Mouse (Mus musculus) heart, embryonic 16.5 days (tissue): ENCODE results near the gene Zbtb1. TPM values are rescaled to one million over a fixed set of nuclear protein-coding genes. Genes with fewer than 3 reads are reported as not detected.
"Not testable (repeated sequence)": the region's sequence is repeated elsewhere in the genome, so short reads cannot be mapped to it uniquely, and the experiment has no call there.

Experiments
- ATAC-seq: fragments of 200-750 bp; cut with Nextera tagmentation; replicated peaks from 2 replicates; pipeline ENCODE4 v1.8.0; 2017; ENCODE audit warnings: moderate number of reproducible peaks; ENCODE audit not compliant: insufficient read depth, low FRiP score; ENCODE audit errors: extremely low read depth
- H3K27ac ChIP-seq: fragments of 300-500 bp; sonication (generic); 2 replicates; pipeline ENCODE4 v1.5.1; 2014; ENCODE audit warnings: mild to moderate bottlenecking, low read length, control low read depth, moderate library complexity
- H3K27me3 ChIP-seq: fragments of 300-500 bp; sonication (generic); 2 replicates; pipeline ENCODE4 v1.6.1; 2014; ENCODE audit warnings: low read length, mixed read lengths; ENCODE audit not compliant: control insufficient read depth, insufficient read depth
- H3K36me3 ChIP-seq: fragments of 300-500 bp; sonication (generic); 2 replicates; pipeline ENCODE4 v1.6.1; 2014; ENCODE audit not compliant: control insufficient read depth, insufficient read depth
- H3K4me1 ChIP-seq: fragments of 300-500 bp; sonication (generic); 2 replicates; pipeline ENCODE4 v1.6.1; 2014; ENCODE audit warnings: low read length, mixed read lengths; ENCODE audit not compliant: control insufficient read depth, insufficient read depth
- H3K4me2 ChIP-seq: fragments of 300-500 bp; sonication (generic); 2 replicates; pipeline ENCODE4 v1.6.1; 2014; ENCODE audit warnings: low read depth, mild to moderate bottlenecking, control low read depth, low read length
- H3K4me3 ChIP-seq: fragments of 300-500 bp; sonication (generic); 2 replicates; pipeline ENCODE4 v1.5.1; 2014; ENCODE audit warnings: mild to moderate bottlenecking, control low read depth, low read length
- H3K9ac ChIP-seq: fragments of 300-500 bp; sonication (generic); 2 replicates; pipeline ENCODE4 v1.6.1; 2014; ENCODE audit warnings: low read length, control low read depth
- H3K9me3 ChIP-seq: fragments of 300-500 bp; sonication (generic); replicated peaks from 2 replicates; pipeline ENCODE4 v1.6.1; 2016; ENCODE audit warnings: low read length; ENCODE audit not compliant: control insufficient read depth
- WGBS: fragments of 180-500 bp; shearing (Covaris S2); extraction: QIAGEN DNeasy Blood & Tissue Kit; methylation state at CpG from one replicate; pipeline ENCODE4 v1.1.7; 2014; 5-methylcytosine and 5-hydroxymethylcytosine counted together
- polyA plus RNA-seq: library from polyadenylated mRNA; unstranded; fragments of >200 nt; fragmentation: Nextera tagmentation; extraction: Ambion mirVana; gene quantifications from 2 replicates; pipeline ENCODE4 v1.2.1, GENCODE M21; 2015

Gene Zbtb1
- polyA plus RNA-seq, 1 experiment from 2014 or later: 7.5 TPM

DNA sequence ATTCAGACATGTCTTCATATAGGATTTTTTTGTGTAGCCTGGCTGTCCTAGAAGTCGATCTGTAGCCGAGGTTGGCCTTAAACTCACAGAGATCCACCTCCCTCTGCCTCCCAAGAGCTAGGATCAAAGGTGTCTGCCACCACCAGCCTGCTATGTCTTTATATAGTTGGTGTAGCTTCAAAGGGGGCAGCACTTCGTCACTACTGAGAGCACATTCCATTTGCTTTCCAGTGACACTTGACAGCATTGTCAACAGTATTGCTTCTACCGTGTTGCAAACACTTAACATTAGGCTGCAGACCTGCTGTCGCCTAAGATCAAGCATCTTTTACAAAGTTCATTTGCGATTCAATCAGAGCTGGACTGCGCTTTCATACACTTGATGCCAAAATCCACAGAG lies 64.0 kb downstream of the Zbtb1 start:
- Histone ChIP-seq H3K9me3 (no peaks in the 10 kb centered on the region), H3K4me1 (peaks cover 16% of the 10 kb centered on the region), H3K4me3 (peak overlapping the region; percentile 17; the same call in 1 of the 2 replicates), H3K9ac (no peak overlapping the region), H3K36me3 (no peaks in the 10 kb centered on the region), H3K4me2 (peak overlapping the region; percentile 77), H3K27ac (no peak overlapping the region), H3K27me3 (no peaks in the 10 kb centered on the region)
- WGBS: 24% methylated on average over 7 of the region's 7 CpGs
- ATAC-seq: peak; percentile 52; the same call in 1 of the 2 replicates

DNA sequence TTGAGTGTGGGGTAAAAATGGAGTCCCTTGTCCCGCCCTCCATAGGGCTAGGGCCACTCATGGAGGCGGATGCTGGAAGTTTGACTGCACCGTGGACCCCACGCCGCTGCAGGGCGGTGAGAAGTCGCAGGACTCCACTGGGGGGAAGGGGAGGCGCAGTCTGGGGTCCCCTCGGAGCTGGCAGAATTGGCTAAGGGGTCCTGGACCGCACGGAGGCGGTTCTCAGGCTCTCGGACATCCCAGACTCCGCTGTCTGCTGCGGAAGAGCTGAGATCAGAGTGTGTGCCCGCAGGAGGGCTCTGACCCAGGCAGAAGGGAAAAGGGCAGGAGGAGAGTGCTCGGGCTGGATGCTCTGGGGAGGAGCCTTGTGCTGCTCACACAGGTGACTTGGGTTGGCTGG lies 65.0 kb downstream of the Zbtb1 start:
- H3K4me1 ChIP-seq: peaks cover 16% of the 10 kb centered on the region
- peak overlapping the region; percentile 62 for H3K9ac ChIP-seq
- no peaks in the 10 kb centered on the region for H3K9me3 ChIP-seq
- no peak overlapping the region for H3K27ac ChIP-seq
- H3K4me2 ChIP-seq: peak overlapping the region; percentile 77
- 5% methylated on average over 17 of the region's 17 CpGs for WGBS
- H3K36me3 ChIP-seq: no peaks in the 10 kb centered on the region
- no peak for ATAC-seq
- H3K27me3 ChIP-seq: no peaks in the 10 kb centered on the region
- peak overlapping the region; percentile 53 for H3K4me3 ChIP-seq

DNA sequence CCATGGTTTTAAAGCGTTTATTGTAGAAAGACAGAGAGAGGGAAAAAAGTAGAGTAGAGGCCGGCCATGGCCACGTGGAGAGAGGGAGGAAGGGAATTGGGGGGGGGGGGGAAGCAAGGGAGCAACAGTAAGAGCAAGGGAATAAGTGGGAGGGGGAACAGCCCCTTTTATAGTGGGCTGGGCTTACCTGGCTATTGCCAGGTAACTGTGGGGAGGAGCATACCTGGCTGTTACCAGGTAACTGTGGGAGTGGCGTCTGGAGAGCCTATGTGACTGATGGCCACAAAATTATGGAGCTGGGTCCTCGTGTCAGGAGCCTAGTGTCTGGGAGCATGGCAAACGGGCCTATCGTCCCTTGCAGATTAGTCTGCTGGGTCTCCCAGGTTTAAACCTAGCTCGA lies 65.5 kb downstream of the Zbtb1 start:
- Histone ChIP-seq H3K4me3 (no peak overlapping the region), H3K9ac (no peak overlapping the region)
- 50% methylated on average over 8 of the region's 8 CpGs for WGBS

DNA sequence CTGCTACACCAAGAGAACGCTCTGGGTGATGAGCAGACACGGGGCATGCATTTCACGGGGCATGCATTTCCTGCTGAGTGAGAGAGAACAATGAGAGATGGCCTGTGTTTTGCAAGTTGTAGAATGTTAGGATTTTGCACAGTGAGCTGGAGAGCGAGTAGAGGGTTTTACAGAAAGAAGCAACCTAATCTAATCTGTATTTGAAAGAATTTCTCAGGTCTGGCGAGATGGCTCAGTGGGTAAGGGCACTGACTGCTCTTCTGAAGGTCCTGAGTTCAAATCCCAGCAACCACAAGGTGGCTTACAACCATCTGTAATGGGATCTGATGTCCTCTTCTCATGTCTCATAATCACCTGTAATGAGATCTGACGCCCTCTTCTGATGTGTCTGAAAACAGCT lies 73.4 kb downstream of the Zbtb1 start:
- not testable (repeated sequence) for H3K4me2 ChIP-seq, H3K9ac ChIP-seq, H3K4me3 ChIP-seq, H3K27me3 ChIP-seq, ATAC-seq, H3K36me3 ChIP-seq, H3K27ac ChIP-seq, H3K9me3 ChIP-seq, H3K4me1 ChIP-seq
- 73% methylated on average over 6 of the region's 6 CpGs for WGBS

More for the DNA sequence above, 65.5 kb downstream of the Zbtb1 start:
- H3K9me3 ChIP-seq: no peaks in the 10 kb centered on the region
- peak overlapping the region; percentile 77 for H3K4me2 ChIP-seq
- H3K4me1 ChIP-seq: peaks cover 16% of the 10 kb centered on the region
- no peak for ATAC-seq
- H3K27ac ChIP-seq: no peak overlapping the region
- no peaks in the 10 kb centered on the region for H3K27me3 ChIP-seq
- H3K36me3 ChIP-seq: no peaks in the 10 kb centered on the region

DNA sequence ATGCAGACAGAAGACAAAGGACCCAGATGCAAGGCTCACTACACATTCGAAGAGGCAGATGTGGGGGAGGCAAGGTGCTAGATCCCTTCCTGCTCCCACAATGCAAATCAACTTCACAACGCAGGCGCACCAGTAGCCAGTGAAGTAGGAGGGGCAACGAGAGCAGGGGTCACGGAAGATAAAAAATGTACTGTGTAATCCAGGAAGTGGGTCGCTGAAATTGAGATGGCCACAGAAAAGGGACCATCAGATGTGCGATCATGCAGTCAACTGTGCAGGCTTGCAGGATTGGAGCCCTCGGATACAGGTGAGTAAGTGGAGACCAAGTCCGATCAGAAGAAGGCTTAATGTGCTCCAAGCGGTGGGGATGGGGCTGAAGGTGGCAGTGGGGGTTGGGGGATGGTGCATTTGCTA lies 74.3 kb downstream of the Zbtb1 start:
- peak overlapping the region; percentile 15; the same call in 1 of the 2 replicates for H3K4me2 ChIP-seq

DNA sequence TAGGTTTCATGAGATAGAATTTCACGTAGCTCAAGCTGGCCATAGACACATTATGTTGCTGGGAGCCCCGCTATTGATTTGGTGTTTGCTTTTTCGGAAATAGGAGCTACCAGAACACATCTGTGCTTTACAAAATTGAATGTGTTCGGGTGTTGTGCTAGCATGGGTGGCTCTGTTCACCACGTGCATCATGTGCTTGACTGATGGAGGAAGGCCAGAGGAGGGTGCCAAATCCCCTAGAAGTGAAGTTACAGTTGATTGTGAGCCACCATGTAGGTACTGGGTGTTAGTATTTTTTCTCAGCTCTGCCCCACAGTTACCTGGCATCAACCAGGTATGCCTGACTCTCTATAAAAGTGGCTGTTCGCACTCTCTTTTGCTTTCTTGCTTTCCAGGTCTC lies 74.8 kb downstream of the Zbtb1 start:
- Histone ChIP-seq H3K4me2 (peak overlapping the region; percentile 12; the same call in 1 of the 2 replicates), H3K27me3 (no peaks in the 10 kb centered on the region), H3K9me3 (no peaks in the 10 kb centered on the region), H3K4me3 (peak overlapping the region; percentile 24; the same call in 1 of the 2 replicates), H3K36me3 (no peaks in the 10 kb centered on the region), H3K9ac (no peak overlapping the region), H3K27ac (no peak overlapping the region), H3K4me1 (peaks cover 9% of the 10 kb centered on the region)
- WGBS: 78% methylated on average over 6 of the region's 6 CpGs
- no peak for ATAC-seq

More for the DNA sequence above, 74.3 kb downstream of the Zbtb1 start:
- Histone ChIP-seq H3K36me3 (no peaks in the 10 kb centered on the region), H3K9me3 (no peaks in the 10 kb centered on the region), H3K9ac (no peak overlapping the region), H3K27ac (no peak overlapping the region), H3K4me1 (peaks cover 9% of the 10 kb centered on the region), H3K4me3 (peak overlapping the region; percentile 24), H3K27me3 (no peaks in the 10 kb centered on the region)
- WGBS: 54% methylated on average over 10 of the region's 10 CpGs
- ATAC-seq: no peak

DNA sequence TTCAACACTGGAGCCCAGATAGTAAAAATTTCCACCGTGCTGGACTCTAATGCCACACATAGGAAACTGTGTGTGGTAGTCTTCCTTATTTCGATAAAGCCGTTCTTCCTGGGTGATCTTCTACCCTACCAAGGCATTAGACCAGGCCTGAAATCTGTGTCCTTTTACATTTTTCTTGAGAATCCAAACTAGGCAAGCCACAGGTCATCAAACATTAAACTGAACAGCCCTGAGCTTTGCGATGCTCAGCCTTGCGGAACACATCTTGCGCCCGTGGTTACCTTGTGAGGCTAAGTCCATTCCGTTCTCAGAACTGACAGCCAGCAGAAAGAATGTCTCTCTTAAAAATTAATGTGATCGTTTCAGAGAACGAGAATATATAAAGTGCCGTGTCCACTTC lies 76.1 kb downstream of the Zbtb1 start:
- H3K9me3 ChIP-seq: no peaks in the 10 kb centered on the region
- no peaks in the 10 kb centered on the region for H3K27me3 ChIP-seq
- H3K9ac ChIP-seq: no peak overlapping the region
- 92% methylated on average over 11 of the region's 11 CpGs for WGBS
- peaks cover 9% of the 10 kb centered on the region for H3K4me1 ChIP-seq
- no peak overlapping the region for H3K4me2 ChIP-seq
- H3K27ac ChIP-seq: no peak overlapping the region
- H3K36me3 ChIP-seq: no peaks in the 10 kb centered on the region
- ATAC-seq: no peak
- no peak overlapping the region for H3K4me3 ChIP-seq

Other genes starting within 250 kb of the Zbtb1 start
- 0.12 and 0.25 TPM in 2 replicates for gene Esr2, start 193.0 kb upstream of the Zbtb1 start, polyA plus RNA-seq
- not detected in 2 replicates for gene Tex21, start 123.5 kb upstream of the Zbtb1 start, polyA plus RNA-seq
- 45.8 and 47.4 TPM in 2 replicates for gene Mthfd1, start 115.0 kb upstream of the Zbtb1 start, polyA plus RNA-seq
- gene Akap5, start 45.4 kb upstream of the Zbtb1 start, polyA plus RNA-seq: 2.5 and 5.2 TPM in 2 replicates
- 12.3 and 13.3 TPM in 2 replicates for gene Zbtb25, start 664 bp upstream of the Zbtb1 start, polyA plus RNA-seq
- gene Hspa2, start 33.9 kb downstream of the Zbtb1 start, polyA plus RNA-seq: 15.8 and 16.0 TPM in 2 replicates
- 2.1 and 2.6 TPM in 2 replicates for gene Ppp1r36, start 47.3 kb downstream of the Zbtb1 start, polyA plus RNA-seq
- gene Plekhg3, start 160.6 kb downstream of the Zbtb1 start, polyA plus RNA-seq: 6.8 and 9.5 TPM in 2 replicates